Mouse (Mus musculus) liver, postnatal 0 days (tissue): Measurements from ENCODE around the gene Suv39h1. TPM values are rescaled to one million over a fixed set of nuclear protein-coding genes. Genes with fewer than 3 reads are reported as not detected.
A peak's percentile ranks its signal among the peaks of the same experiment; 100 is the strongest.
"Not testable (repeated sequence)": the region's sequence is repeated elsewhere in the genome, so short reads cannot be mapped to it uniquely, and the experiment has no call there.

Source experiments
- ATAC-seq: fragments of 200-750 bp; cut with Nextera tagmentation; 2 replicates; pipeline ENCODE4 v1.8.0; 2017; ENCODE audit warnings: mild to moderate bottlenecking, moderate library complexity
- DNase-seq: peaks from one replicate; pipeline ENCODE4 v3.0.0-alpha.2; 2016
- H3K27ac ChIP-seq: fragments of 300-500 bp; sonication (generic); 2 replicates; pipeline ENCODE4 v1.5.1; 2014; ENCODE audit warnings: antibody characterized with exemption, moderate library complexity, mild to moderate bottlenecking, low read depth
- H3K27me3 ChIP-seq: fragments of 300-500 bp; sonication (generic); 2 replicates; pipeline ENCODE4 v1.6.1; 2014; ENCODE audit warnings: low read length, control low read depth, mixed read lengths; ENCODE audit not compliant: insufficient read depth
- H3K36me3 ChIP-seq: fragments of 300-500 bp; sonication (generic); replicated peaks from 2 replicates; pipeline ENCODE4 v1.6.1; 2014; ENCODE audit warnings: mild to moderate bottlenecking, control low read depth, low read length, moderate library complexity, mixed read lengths; ENCODE audit not compliant: insufficient read depth
- H3K4me1 ChIP-seq: fragments of 300-500 bp; sonication (generic); 2 replicates; pipeline ENCODE4 v1.6.1; 2014; ENCODE audit warnings: antibody characterized with exemption, mild to moderate bottlenecking, control low read depth; ENCODE audit not compliant: insufficient read depth
- H3K4me2 ChIP-seq: fragments of 300-500 bp; sonication (generic); 2 replicates; pipeline ENCODE4 v1.6.1; 2014; ENCODE audit warnings: low read depth, mild to moderate bottlenecking, low read length, moderate library complexity, mixed read lengths
- H3K4me3 ChIP-seq: fragments of 300-500 bp; sonication (generic); 2 replicates; pipeline ENCODE4 v1.5.1; 2014; ENCODE audit warnings: low read depth, low read length
- H3K9ac ChIP-seq: fragments of 300-500 bp; sonication (generic); replicated peaks from 2 replicates; pipeline ENCODE4 v1.6.1; 2014; ENCODE audit warnings: mild to moderate bottlenecking, moderate library complexity
- H3K9me3 ChIP-seq: fragments of 300-500 bp; sonication (generic); 2 replicates; pipeline ENCODE4 v1.6.1; 2016; ENCODE audit warnings: mild to moderate bottlenecking, control low read depth, low read length, mixed read lengths
- CTCF ChIP-seq: sonication (generic); IDR thresholded peaks from 2 replicates; pipeline ENCODE4 v1.5.1; 2016; ENCODE audit warnings: antibody characterized with exemption, low read depth
- EP300 ChIP-seq: IDR thresholded peaks from 2 replicates; pipeline ENCODE4 v1.6.1; 2016; ENCODE audit warnings: antibody characterized with exemption, low read depth, mild to moderate bottlenecking
- WGBS: fragments of 180-500 bp; shearing (Covaris S2); extraction: QIAGEN DNeasy Blood & Tissue Kit; methylation state at CpG from one replicate; pipeline ENCODE4 v1.1.7; 2014; ENCODE audit not compliant: insufficient replicate concordance; 5-methylcytosine and 5-hydroxymethylcytosine counted together
- polyA plus RNA-seq: library from polyadenylated mRNA; unstranded; fragments of >200 nt; fragmentation: Nextera tagmentation; extraction: Ambion mirVana; gene quantifications from 2 replicates; pipeline ENCODE4 v1.2.1, GENCODE M21; 2015

Gene Suv39h1
- polyA plus RNA-seq, 1 experiment from 2014 or later, result 15.8 TPM

- no peak overlapping the region for H3K27ac ChIP-seq
- ATAC-seq, result no peak
- DNase-seq, result no peak
- no peaks in the 10 kb centered on the region for H3K4me1 ChIP-seq
- no peak overlapping the region for H3K9ac ChIP-seq
- no peak overlapping the region for H3K4me3 ChIP-seq
- H3K4me2 ChIP-seq, result no peak overlapping the region
- TF ChIP-seq EP300 (no peak), CTCF (peak; percentile 30; the same call in 1 of the 2 replicates)
- no peaks in the 10 kb centered on the region for H3K36me3 ChIP-seq
- H3K9me3 ChIP-seq, result no peaks in the 10 kb centered on the region
- 48% methylated on average over 3 of the region's 3 CpGs for WGBS
- no peaks in the 10 kb centered on the region for H3K27me3 ChIP-seq
Measured at GRCm38 (mm10) chrX:8101017-8101416, 26.5 kb upstream of the Suv39h1 start.

DNA sequence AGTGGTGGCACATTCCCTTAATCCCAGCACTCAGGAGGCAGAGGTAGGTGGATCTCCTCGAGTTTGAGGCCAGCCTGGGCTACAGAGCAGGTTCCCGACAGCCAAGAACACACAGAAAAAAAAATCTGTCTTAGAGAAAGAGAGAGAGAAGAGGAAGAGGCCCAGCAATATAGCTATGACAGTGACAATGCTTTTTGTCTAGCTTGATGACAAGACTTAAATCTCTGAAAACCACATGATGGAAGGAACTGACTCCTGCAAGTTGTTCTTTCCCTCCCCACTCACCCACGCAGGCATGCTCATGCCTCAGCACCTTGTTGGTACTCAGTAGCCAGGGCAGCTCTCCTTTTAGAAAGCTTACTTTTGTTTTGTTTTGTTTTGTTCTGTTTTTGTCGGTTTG lies 24.9 kb upstream of the Suv39h1 start:
- H3K9me3 ChIP-seq, result no peaks in the 10 kb centered on the region
- H3K27me3 ChIP-seq, result no peaks in the 10 kb centered on the region
- H3K27ac ChIP-seq, result 0 out of 2 replicates have a peak overlapping the region, but pooled peaks have one; percentile 29
- DNase-seq, result no peak
- WGBS, result 32% methylated on average over 4 of the region's 4 CpGs
- no peaks in the 10 kb centered on the region for H3K4me1 ChIP-seq
- TF ChIP-seq EP300 (no peak), CTCF (no peak)
- H3K4me2 ChIP-seq, result no peak overlapping the region
- no peak for ATAC-seq
- no peak overlapping the region for H3K9ac ChIP-seq
- no peak overlapping the region for H3K4me3 ChIP-seq
- no peaks in the 10 kb centered on the region for H3K36me3 ChIP-seq

DNA sequence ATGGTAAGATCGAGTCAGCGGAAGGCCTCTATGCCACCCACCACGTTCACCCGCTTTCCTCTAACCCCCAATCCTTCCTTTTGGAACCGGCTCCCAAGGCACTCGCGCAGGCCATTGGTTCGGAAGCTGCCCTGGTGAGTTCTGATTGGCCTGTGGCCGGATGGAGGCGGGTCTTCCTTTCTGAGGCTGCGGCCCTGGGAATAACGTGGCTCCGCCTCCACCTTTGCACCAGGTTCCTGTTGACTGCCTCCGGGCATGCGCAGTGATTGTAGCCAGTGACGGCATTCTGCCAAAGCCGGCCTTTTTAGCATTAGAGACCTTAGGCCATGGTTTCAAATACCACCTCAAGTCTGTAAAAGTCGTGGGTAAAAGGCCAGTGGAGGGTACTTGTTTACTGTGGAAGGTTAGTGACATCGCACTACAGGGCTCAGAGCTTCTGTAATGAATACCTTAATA lies 22.3 kb upstream of the Suv39h1 start:
- peak overlapping the region; percentile 47 for H3K4me2 ChIP-seq
- no peaks in the 10 kb centered on the region for H3K9me3 ChIP-seq
- H3K27me3 ChIP-seq, result no peaks in the 10 kb centered on the region
- TF ChIP-seq CTCF (no peak), EP300 (no peak)
- no peak overlapping the region for H3K4me3 ChIP-seq
- DNase-seq (peak; percentile 94), ATAC-seq (peak; percentile 97)
- peak overlapping the region; percentile 85 for H3K27ac ChIP-seq
- no peaks in the 10 kb centered on the region for H3K4me1 ChIP-seq
- H3K9ac ChIP-seq, result 0 out of 2 replicates have a peak overlapping the region, but pooled peaks have one; percentile 44
- 15% methylated on average over 19 of the region's 19 CpGs for WGBS
- H3K36me3 ChIP-seq, result no peaks in the 10 kb centered on the region

- DNase-seq, result not testable (repeated sequence)
Measured at GRCm38 (mm10) chrX:8096068-8096786, 21.7 kb upstream of the Suv39h1 start.

DNA sequence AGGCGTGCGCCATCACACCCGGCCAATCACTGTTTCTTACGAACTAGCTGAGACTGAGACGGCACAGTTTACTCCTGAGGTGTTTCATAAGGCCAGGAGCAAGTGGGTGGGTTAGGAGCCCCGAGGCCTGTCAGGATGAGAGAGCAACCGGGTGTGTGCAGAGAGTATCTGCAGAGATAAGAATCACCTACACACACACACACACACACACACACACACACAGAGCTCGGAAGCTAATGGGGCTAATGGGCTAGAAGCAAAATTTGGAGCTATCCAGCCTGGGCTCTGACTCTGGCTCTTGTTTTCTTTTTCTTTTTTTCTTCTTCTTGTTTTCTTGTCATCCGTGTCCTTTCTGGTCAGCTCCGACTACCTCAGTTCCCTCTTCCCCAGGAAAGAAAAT lies 21.0 kb upstream of the Suv39h1 start:
- ATAC-seq, result no peak
- no peak for DNase-seq
- Histone ChIP-seq H3K4me1 (no peaks in the 10 kb centered on the region), H3K9ac (no peak overlapping the region), H3K4me3 (peak overlapping the region; percentile 30), H3K9me3 (no peaks in the 10 kb centered on the region), H3K27ac (no peak overlapping the region), H3K4me2 (peak overlapping the region; percentile 48), H3K27me3 (no peaks in the 10 kb centered on the region), H3K36me3 (no peaks in the 10 kb centered on the region)
- TF ChIP-seq EP300 (no peak), CTCF (no peak)
- WGBS, result 62% methylated on average over 10 of the region's 10 CpGs

More at GRCm38 (mm10) chrX:8096068-8096786, 21.7 kb upstream of the Suv39h1 start:
- peak overlapping the region; percentile 48 for H3K4me2 ChIP-seq
- not testable (repeated sequence) for H3K4me1 ChIP-seq, H3K36me3 ChIP-seq, H3K9ac ChIP-seq, H3K9me3 ChIP-seq, H3K27me3 ChIP-seq
- peak overlapping the region; percentile 30 for H3K4me3 ChIP-seq
- WGBS, result 11% methylated on average over 10 of the region's 48 CpGs
- H3K27ac ChIP-seq, result peak overlapping the region; percentile 48; the same call in 1 of the 2 replicates
- ATAC-seq, result peak; percentile 93

DNA sequence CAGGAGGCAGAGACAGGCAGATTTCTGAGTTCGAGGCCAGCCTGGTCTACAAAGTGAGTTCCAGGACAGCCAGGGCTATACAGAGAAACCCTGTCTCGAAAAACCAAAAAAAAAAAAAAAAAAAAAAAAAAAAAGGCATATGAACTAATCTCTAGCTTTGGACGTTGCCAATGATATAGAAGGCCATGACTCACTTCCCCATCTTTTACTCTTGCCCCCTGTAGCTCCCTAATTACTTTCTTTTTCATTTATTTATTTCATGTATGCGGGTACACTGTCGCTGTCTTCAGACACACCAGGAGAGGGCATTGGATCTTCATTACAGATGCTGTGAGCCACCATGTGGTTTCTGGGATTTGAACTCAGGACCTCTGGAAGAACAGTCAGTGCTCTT lies 16.4 kb upstream of the Suv39h1 start:
- H3K9ac ChIP-seq, H3K27me3 ChIP-seq, H3K4me3 ChIP-seq, H3K4me1 ChIP-seq, H3K9me3 ChIP-seq, DNase-seq, H3K36me3 ChIP-seq, ATAC-seq: not testable (repeated sequence)
- WGBS, result 56% methylated on average over 4 of the region's 5 CpGs
- peak overlapping the region; percentile 81 for H3K27ac ChIP-seq
- H3K4me2 ChIP-seq, result peak overlapping the region; percentile 58; the same call in 1 of the 2 replicates
